Mouse (Mus musculus): ENCODE data around the gene Dact2.

The Dact2 gene

GRCm38 (mm10) chr17:14212796-14213195 is 8.7 kb upstream of the Dact2 start:
- DNase-seq (ENCODE audit: low spot score), result no peak

- DNase-seq (ENCODE audit: low spot score), result no peak
These were observed 3.0 kb upstream of the Dact2 start for GRCm38 (mm10) chr17:14207093-14207561.

- no peak for DNase-seq (ENCODE audit: low spot score)
These were observed 2.0 kb upstream of the Dact2 start for GRCm38 (mm10) chr17:14206062-14206461.

- no peak for DNase-seq (ENCODE audit: low spot score)
These were observed 1.1 kb upstream of the Dact2 start for GRCm38 (mm10) chr17:14205236-14205635.

DNA sequence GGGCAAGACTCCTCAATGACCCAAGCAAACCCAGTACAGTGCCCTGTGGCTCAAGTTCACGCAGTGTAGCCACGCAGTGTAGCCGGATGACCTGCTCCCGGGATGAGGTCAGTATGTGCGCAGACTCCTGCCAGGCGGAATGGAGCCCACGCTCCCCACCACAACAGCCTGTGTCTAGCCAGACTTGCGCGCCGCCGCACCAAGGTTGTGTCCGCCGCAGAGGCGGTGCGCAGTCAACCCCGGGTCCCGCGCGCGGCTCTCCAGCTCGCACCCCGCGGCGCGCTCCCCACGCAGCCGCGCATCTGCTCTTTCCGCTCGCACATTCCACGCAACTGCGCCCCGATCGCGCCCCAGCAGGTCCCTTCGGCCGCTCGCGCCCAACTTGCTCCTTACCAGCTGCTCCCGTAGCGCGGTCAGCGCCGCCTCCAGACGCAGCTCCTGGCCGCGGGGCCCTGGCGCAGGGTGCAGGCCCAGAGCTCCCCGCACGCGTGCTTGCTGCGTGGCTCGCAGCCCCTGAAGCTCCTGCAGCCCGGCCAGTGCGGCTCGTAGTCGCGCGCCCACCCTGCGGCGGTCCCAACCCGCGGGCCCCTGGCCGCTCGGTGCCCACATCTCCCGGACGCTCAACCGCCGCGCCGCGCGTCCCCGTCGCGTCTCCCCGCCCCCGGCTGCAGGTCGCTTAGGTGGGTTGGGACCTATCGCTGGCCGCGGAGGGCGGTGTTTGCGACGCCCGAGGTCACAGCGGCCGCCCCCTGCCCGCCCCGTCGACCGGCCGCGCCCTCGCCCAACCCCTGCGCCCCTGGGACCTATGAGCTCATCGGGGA is 773 bp downstream of the Dact2 start:
- no peak for DNase-seq (ENCODE audit: low spot score)

DNA sequence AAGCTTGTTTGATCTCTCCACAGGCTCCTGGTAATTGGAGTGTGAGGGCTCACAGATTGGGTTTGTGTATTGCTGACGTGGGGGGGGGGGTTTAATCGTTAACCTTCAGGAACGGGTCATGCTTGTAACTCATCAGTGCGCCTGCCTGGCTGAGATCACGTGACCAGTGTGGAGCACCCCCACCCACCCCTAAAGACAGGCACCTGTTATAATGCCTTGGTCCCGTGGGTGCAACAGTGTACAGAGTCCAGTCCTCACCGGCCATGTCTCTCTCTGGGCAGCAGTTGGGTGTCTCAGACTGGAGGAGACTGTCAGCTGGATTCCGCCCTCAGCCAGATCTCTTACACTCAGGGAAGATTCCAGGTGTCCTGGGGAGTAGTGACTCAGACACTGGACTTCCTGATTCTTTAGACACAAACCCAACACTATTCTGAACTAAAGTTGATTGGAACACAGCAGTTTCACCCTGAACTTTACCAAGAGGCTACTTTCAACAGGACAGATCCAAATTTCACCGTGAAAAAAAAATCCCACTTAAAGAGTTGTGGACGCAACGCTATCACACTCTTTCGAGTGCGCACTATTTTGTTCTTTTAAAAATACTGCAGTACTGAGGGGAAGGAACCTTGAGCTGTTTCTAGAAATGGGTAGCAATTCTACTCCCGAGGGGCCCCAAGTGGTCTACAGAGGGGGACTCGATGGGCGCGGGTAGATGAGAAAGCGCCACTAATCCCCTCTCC is 1.6 kb downstream of the Dact2 start:
- DNase-seq (ENCODE audit: low spot score), result no peak

DNA sequence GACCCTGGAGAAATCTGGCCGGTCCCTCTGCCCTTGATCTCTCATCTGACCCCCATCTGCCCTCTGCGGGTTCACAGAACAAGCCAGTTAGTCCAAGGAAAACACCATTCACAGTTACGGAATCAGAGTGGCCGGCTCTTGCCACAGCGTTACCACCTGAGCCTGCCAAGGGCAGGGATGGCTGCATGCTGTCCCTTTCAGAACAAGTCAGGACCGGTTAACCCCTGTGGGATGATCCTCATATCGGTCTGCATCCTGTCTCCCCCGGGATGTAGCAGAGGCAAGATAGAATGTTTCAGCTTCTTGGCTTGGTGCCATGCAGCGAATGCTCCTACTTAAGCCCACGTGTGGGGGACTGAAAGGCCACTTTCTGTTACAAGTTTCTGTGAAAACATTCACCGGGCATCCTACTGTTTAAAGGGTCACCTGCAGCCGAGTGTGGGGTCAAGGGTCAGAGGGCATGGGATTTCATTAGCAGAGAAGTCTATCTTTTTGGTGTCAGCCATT is 2.8 kb downstream of the Dact2 start:
- no peak for DNase-seq (ENCODE audit: low spot score)

- no peak for DNase-seq (ENCODE audit: low spot score)
These were observed 3.9 kb downstream of the Dact2 start for GRCm38 (mm10) chr17:14200206-14200605.

- DNase-seq (ENCODE audit: low spot score), result no peak
These were observed 4.5 kb downstream of the Dact2 start for GRCm38 (mm10) chr17:14199621-14200020.

DNA sequence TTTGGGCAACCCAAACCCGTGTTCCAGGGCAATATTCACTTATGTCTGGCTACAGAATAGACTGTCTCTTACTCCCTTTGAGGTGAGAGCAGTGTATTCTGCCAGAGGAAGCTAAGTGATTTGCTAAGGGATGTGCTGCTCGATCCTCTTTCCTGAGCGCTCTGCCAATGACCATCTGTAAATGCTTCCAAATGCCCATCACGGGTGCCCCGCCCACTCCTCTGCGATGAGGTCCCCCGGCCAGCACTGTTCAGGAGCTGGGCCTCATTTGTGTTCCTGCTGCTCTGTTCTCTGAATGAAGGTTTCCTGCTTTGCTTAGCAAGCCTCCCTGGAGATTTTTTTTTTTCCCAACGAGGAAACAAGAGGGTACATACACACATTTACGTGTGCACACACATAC is 11.2 kb downstream of the Dact2 start:
- no peak for DNase-seq (ENCODE audit: low spot score)

DNA sequence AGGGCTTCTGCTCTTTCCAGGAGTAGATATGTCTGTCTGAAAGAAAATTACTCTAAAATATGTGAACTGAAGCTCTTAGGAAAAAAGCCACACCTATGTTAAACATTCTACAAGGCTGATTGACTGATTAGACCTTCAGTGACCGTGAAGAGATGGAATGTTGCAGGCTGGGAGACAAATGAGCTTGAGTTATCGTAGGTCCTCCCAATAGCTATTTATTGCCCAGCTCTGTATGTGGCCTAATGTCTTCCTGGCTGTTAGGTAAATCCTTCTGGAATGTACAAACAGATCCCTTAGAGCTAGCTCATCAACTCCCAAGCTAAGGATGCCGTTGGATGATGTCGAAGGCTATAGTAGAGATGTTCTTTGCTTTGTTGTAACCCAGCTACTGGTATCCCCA is 11.7 kb downstream of the Dact2 start:
- DNase-seq (ENCODE audit: low spot score), result no peak

DNA sequence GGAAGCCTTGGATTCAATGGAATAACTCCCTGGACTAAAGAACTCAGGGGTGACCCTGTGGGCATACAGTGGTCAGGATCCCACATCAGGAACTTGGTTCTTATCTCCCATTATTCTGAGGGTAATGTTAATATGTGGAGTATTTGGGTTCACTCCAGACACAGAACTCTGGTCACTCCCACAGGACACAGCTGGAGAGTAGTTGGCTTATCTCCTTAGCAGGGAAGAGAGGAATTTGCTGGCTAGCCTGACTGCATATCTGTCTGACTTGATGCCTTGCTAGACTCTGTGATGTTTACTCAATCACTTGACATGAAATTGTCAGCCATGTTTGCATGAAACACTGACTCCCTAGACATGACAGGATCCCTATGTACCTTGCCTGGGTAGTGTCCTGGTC is 15.6 kb downstream of the Dact2 start:
- DNase-seq (ENCODE audit: low spot score), result no peak

DNA sequence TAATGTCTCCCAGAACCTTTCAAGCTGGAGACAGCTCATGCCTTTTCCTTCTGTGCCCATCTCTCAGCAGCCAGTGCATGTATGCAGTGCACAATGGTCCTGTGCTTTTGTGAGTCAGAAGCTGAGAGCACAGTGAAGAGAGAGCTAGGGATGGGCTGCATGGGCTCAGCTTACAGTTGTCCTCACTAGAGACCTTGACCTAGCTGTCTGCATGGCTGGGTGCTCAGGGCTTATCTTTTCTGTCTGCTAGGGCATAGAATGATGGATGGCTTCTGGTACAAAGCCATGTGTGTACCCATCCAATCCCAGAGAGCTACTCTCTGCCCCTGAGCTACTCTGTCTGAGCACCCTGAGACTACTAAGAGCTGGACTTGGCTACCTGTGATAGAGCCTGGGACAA is 17.0 kb downstream of the Dact2 start:
- DNase-seq (ENCODE audit: low spot score), result no peak

- no peak for DNase-seq (ENCODE audit: low spot score)
These were observed 17.9 kb downstream of the Dact2 start for GRCm38 (mm10) chr17:14186176-14186575.

- DNase-seq (ENCODE audit: low spot score), result no peak
These were observed 19.8 kb downstream of the Dact2 start for GRCm38 (mm10) chr17:14184192-14184814.

DNA sequence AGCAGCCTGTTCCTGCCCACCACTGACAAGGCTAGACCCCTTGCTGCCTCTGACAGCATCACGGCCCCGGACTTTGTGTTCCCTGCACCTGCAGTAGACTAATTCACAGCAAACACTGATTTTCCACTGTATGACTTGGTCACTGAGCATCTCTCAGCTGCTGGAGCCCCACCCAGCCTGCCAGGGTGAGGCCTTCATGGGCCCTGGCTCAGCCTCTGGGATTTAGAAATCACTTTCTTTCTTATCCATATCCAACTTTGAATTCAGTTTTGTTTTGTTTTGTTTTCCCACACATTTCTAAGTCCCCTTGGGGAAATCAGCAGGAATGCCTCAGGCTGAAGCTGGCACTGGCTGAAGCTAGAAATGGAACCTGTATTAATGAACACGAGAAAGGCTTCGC is 20.4 kb downstream of the Dact2 start:
- DNase-seq (ENCODE audit: low spot score), result no peak

DNA sequence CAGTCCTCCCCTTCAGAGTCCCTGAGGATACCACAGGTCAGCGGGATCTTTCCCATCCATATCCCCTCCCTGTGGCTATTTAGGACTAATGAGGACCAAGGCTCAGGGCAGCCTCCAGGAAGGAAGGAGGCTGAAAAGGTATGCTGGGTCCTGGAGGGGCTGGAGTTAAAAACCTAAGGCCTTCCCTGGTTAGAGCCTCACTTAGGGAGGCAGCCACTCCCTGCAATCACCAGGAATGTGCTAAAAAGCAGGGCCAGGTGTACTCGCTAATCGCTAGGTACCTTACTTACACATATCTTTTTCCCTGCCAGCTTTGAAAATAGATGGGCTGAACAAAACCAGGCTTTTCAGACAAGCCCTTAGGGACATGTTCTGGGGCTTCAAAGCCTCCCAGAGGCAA is 21.2 kb downstream of the Dact2 start:
- no peak for DNase-seq (ENCODE audit: low spot score)

DNA sequence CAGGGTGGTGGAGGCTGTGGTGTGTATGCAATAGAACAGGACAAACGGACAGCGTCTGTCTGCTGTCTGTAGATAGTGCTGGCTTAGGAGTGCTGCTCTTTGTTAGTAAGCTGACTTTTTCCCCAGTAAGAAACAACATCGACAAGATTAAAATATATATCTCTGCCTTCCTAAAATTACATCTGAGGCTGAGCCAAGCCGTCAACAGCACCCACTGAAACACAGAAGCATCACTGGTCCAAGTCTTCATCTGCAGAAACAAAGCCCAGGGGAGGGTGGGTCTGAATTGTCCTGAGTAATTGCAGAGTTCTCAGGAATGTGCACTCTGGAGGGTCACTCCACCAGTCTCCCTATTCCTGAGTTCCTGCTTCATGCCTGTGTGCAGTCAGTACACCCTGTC is 25.2 kb downstream of the Dact2 start:
- DNase-seq (ENCODE audit: low spot score), result no peak

- DNase-seq (ENCODE audit: low spot score), result no peak
These were observed 25.6 kb downstream of the Dact2 start for GRCm38 (mm10) chr17:14178475-14178874.

DNA sequence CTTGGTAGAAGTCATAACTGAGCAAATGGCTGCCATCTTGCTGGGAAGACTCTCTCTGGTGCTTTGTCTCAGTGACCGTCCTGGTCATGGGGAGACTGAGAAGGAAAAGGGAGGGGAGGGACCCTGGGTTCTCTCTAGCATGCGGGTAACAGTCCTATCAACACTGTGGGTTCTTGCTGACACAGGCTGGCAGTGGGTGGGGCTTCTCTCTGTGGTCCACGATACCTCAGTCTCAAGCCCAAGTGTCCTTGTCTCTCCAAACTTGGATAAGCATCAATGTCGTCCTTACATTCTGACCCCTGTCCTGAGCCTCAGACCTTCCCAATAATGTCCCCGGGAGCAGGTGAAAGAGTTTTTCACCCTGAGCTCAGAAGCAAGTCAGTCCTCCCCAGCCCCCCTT is 26.1 kb downstream of the Dact2 start:
- DNase-seq (ENCODE audit: low spot score), result no peak

DNA sequence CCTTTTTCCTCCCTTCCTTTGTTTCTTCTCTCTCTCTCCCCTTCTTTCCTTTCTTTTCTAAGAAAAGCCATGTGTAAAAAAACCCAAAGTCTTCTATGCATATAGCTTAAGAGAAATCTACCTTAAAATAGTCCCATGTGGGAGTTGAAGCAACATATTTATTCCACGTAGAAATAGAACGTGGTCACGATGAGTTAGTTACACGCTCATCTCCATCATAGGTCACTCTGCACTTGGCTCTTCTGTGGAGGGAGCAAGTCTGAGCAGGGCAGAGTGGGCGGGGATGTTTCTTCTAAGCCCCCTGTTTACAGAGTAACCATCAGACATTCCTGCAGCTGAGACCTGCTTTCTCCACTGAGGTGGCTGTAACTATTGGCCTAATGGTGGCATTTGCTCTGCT is 27.1 kb downstream of the Dact2 start:
- DNase-seq (ENCODE audit: low spot score), result no peak

GRCm38 (mm10) chr17:14175704-14176103 is 28.4 kb downstream of the Dact2 start:
- DNase-seq (ENCODE audit: low spot score), result peak; percentile 41

DNA sequence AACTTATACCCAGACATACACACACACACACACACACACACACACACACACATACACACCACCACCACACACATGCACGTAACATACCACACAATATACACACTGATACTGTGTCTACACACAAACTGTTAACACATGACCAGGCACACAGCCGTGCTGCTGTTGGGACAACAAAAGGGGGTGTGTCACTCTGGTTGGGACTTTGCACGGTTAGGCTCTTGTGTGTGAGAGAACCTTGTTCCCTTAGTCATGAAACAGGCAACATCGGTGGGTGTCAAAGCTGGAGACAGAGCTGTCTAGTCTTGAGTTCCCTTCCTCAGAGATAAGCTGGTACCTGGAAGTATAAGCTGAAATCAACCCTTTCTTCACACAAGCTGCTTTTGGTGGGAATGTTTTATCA is 29.1 kb downstream of the Dact2 start:
- no peak for DNase-seq (ENCODE audit: low spot score)

Measured in layer of hippocampus, adult 9-10 months (tissue).